Mouse (Mus musculus): ENCODE data around the gene Hspa8.

- TF ChIP-seq POLR2AphosphoS5 (IDR thresholded peaks at IDR 0.05; ENCODE audit: insufficient replicate concordance, low read depth, low read length): no peak
- no peak for TF ChIP-seq GATA1 (IDR thresholded peaks at IDR 0.05; ENCODE audit: borderline replicate concordance, low read length)
- no peak for TF ChIP-seq CTCF (IDR thresholded peaks at IDR 0.05; ENCODE audit: low read depth, low read length)
- no peak for TF ChIP-seq GATA2 (IDR thresholded peaks at IDR 0.05; ENCODE audit: borderline replicate concordance, low read depth, low read length)
- TF ChIP-seq TAL1 (conservative IDR thresholded peaks at IDR 0.05; ENCODE audit: low read depth, low read length): no peak
Measured at GRCm38 (mm10) chr9:40798247-40798960, 2.4 kb upstream of the Hspa8 start.
